In genomic region chr15:79347165-79347844, GRCm38 (mm10) we compare ENCODE assay signal across 8 mouse cellular contexts. TPM values are rescaled to one million over a fixed set of nuclear protein-coding genes. Genes with fewer than 3 reads are reported as not detected.
DNase-seq lines count a peak whose midpoint lies in the region; ATAC-seq and TF ChIP-seq lines count a peak whose summit lies in the region.

No protein-coding gene starts in this region.

- H3K9ac ChIP-seq in embryonic facial prominence, embryonic 14.5 days (ENCODE audit: low read depth, low read length), result peak overlapping the region; percentile 82
- peak overlapping the region; percentile 79 for H3K9ac ChIP-seq in kidney, embryonic 14.5 days (ENCODE audit: low read depth, low read length)
- H3K9ac ChIP-seq in limb, embryonic 15.5 days, result peak overlapping the region; percentile 78
- H3K9ac ChIP-seq in midbrain, postnatal 0 days (replicated peaks; ENCODE audit: low read length, poor library complexity, severe bottlenecking), result peak overlapping the region; percentile 66

- peak overlapping the region; percentile 69 for H3K4me2 ChIP-seq in embryonic facial prominence, embryonic 14.5 days (ENCODE audit: low read depth, low read length)
- H3K4me2 ChIP-seq in kidney, embryonic 14.5 days (replicated peaks; ENCODE audit: low read depth, low read length), result peak overlapping the region; percentile 85
- H3K4me2 ChIP-seq in limb, embryonic 15.5 days, result peak overlapping the region; percentile 87
- H3K4me2 ChIP-seq in midbrain, postnatal 0 days (ENCODE audit: low read depth, low read length, poor library complexity, severe bottlenecking), result peak overlapping the region; percentile 93

- H3K27ac ChIP-seq in bone marrow, adult 2 months (ENCODE audit: control insufficient read depth, insufficient read depth, low read depth, low read length, poor library complexity), result peak overlapping the region; percentile 46; the same call in 1 of the 2 replicates
- H3K27ac ChIP-seq in embryonic facial prominence, embryonic 14.5 days (replicated peaks; ENCODE audit: low read depth, low read length), result peak overlapping the region; percentile 90
- H3K27ac ChIP-seq in kidney, embryonic 14.5 days (ENCODE audit: low read depth, low read length), result peak overlapping the region; percentile 92
- peak overlapping the region; percentile 98 for H3K27ac ChIP-seq in limb, embryonic 15.5 days
- peak overlapping the region; percentile 55 for H3K27ac ChIP-seq in midbrain, postnatal 0 days (ENCODE audit: low read depth, low read length)

- H3K4me1 ChIP-seq in bone marrow, adult 2 months (ENCODE audit: control insufficient read depth, insufficient read depth, low read length), result peaks cover 6% of the 10 kb centered on the region
- peaks cover 3% of the 10 kb centered on the region; the same call in 1 of the 2 replicates for H3K4me1 ChIP-seq in embryonic facial prominence, embryonic 14.5 days (ENCODE audit: control insufficient read depth, insufficient read depth, low read length)
- peaks cover 14% of the 10 kb centered on the region for H3K4me1 ChIP-seq in kidney, embryonic 14.5 days (ENCODE audit: control insufficient read depth, insufficient read depth, low read length)
- peaks cover 31% of the 10 kb centered on the region for H3K4me1 ChIP-seq in limb, embryonic 15.5 days
- H3K4me1 ChIP-seq in midbrain, postnatal 0 days (ENCODE audit: insufficient read depth, low read length), result no peaks in the 10 kb centered on the region

- no peaks in the 10 kb centered on the region for H3K36me3 ChIP-seq in embryonic facial prominence, embryonic 14.5 days (ENCODE audit: control insufficient read depth, insufficient read depth, low read length)
- no peaks in the 10 kb centered on the region for H3K36me3 ChIP-seq in kidney, embryonic 14.5 days (ENCODE audit: control insufficient read depth, insufficient read depth, low read length)
- no peaks in the 10 kb centered on the region for H3K36me3 ChIP-seq in limb, embryonic 15.5 days
- no peaks in the 10 kb centered on the region for H3K36me3 ChIP-seq in midbrain, postnatal 0 days (ENCODE audit: insufficient read depth, low read length)

- peak; percentile 93 for DNase-seq in A20 (ENCODE audit: low read depth, low spot score)
- peak; percentile 96 for DNase-seq in embryonic facial prominence, embryonic 14.5 days (ENCODE audit: low spot score)
- peak; percentile 88 to 93 for DNase-seq in heart, adult 9 months (ENCODE audit: low spot score in 2 of 2)
- peak; percentile 90 for DNase-seq in midbrain, postnatal 0 days (ENCODE audit: low spot score)
- peak; percentile 55 to 69 for DNase-seq in spleen, postnatal 14 days (ENCODE audit: low spot score in 2 of 2)

- peak overlapping the region; percentile 65 for H3K4me3 ChIP-seq in bone marrow, adult 2 months (replicated peaks; ENCODE audit: control insufficient read depth, low read depth, low read length)
- peak overlapping the region; percentile 59 for H3K4me3 ChIP-seq in embryonic facial prominence, embryonic 14.5 days (ENCODE audit: low read depth, low read length)
- peak overlapping the region; percentile 62 for H3K4me3 ChIP-seq in kidney, embryonic 14.5 days (ENCODE audit: low read length)
- H3K4me3 ChIP-seq in limb, embryonic 15.5 days, result peak overlapping the region; percentile 78
- peak overlapping the region; percentile 69 for H3K4me3 ChIP-seq in midbrain, postnatal 0 days (ENCODE audit: low read depth, low read length)

- peak; percentile 92 for ATAC-seq in embryonic facial prominence, embryonic 14.5 days (ENCODE audit: low read depth)
- ATAC-seq in kidney, embryonic 14.5 days (ENCODE audit: low FRiP score, low TSS enrichment), result peak; percentile 84
- ATAC-seq in limb, embryonic 15.5 days (ENCODE audit: insufficient number of reproducible peaks, low FRiP score, low TSS enrichment, low read depth), result peak; percentile 85
- peak; percentile 91 for ATAC-seq in midbrain, postnatal 0 days (ENCODE audit: low FRiP score)

- no peaks in the 10 kb centered on the region for H3K27me3 ChIP-seq in embryonic facial prominence, embryonic 14.5 days (replicated peaks; ENCODE audit: control insufficient read depth, insufficient read depth, low read length)
- H3K27me3 ChIP-seq in kidney, embryonic 14.5 days (ENCODE audit: control insufficient read depth, insufficient read depth, low read length), result no peaks in the 10 kb centered on the region
- no peaks in the 10 kb centered on the region for H3K27me3 ChIP-seq in limb, embryonic 15.5 days
- 0 out of 2 replicates have a peak, but pooled peaks cover 6% of the 10 kb centered on the region for H3K27me3 ChIP-seq in midbrain, postnatal 0 days (ENCODE audit: insufficient read depth, low read length)

- no peak for TF ChIP-seq POLR2A in bone marrow, adult 2 months (IDR thresholded peaks at IDR 0.05; ENCODE audit: borderline replicate concordance, control insufficient read depth, low read depth, low read length)

- under 1% methylated on average over 61 of the region's 61 CpGs for WGBS in bone marrow, adult 2 months
- under 1% methylated on average over 44 of the region's 61 CpGs for WGBS in embryonic facial prominence, embryonic 14.5 days
- WGBS in kidney, embryonic 14.5 days, result under 1% methylated on average over 58 of the region's 61 CpGs
- under 1% methylated on average over 61 of the region's 61 CpGs for WGBS in limb, embryonic 15.5 days
- WGBS in midbrain, postnatal 0 days, result under 1% methylated on average over 60 of the region's 61 CpGs

- no peak for TF ChIP-seq CTCF in bone marrow, adult 2 months (IDR thresholded peaks at IDR 0.05; ENCODE audit: control insufficient read depth, insufficient read depth, low read length)
- TF ChIP-seq CTCF in midbrain, postnatal 0 days (IDR thresholded peaks at IDR 0.05), result 0 out of 2 replicates have a peak, but pooled peaks have one; percentile 4

- H3K9me3 ChIP-seq in embryonic facial prominence, embryonic 14.5 days (ENCODE audit: control insufficient read depth, low read length), result no peaks in the 10 kb centered on the region
- no peaks in the 10 kb centered on the region for H3K9me3 ChIP-seq in kidney, embryonic 14.5 days (ENCODE audit: control insufficient read depth, low read length)
- H3K9me3 ChIP-seq in limb, embryonic 15.5 days, result no peaks in the 10 kb centered on the region
- H3K9me3 ChIP-seq in midbrain, postnatal 0 days (ENCODE audit: low read length), result no peaks in the 10 kb centered on the region

RNA-seq across cellular contexts. Expression of gene Maff, which starts 0.9 kb away (rescaled TPM):
- polyA plus RNA-seq in bone marrow, adult 2 months (2011; ENCODE audit: insufficient read depth, insufficient read length, low replicate concordance, missing spikeins), result 0.50 and 3.6 TPM in 2 replicates
- polyA plus RNA-seq in embryonic facial prominence, embryonic 14.5 days (2014; fragmentation: Nextera tagmentation; extraction: Ambion mirVana), result 2.6 and 2.8 TPM in 2 replicates
- 3.4 and 3.6 TPM in 2 replicates for polyA plus RNA-seq in kidney, embryonic 14.5 days (2014; fragmentation: Nextera tagmentation; extraction: Ambion mirVana)
- polyA plus RNA-seq in limb, embryonic 15.5 days (2015; fragmentation: Nextera tagmentation; extraction: Ambion mirVana), result 4.2 and 4.7 TPM in 2 replicates
- 4.0 and 5.4 TPM in 2 replicates for total RNA-seq in midbrain, postnatal 0 days (2014; rRNA removed)
- 0.93 and 1.2 TPM in 2 replicates for polyA plus RNA-seq in midbrain, postnatal 0 days (2015; fragmentation: Nextera tagmentation; extraction: Ambion mirVana)

RNA-seq across cellular contexts. Expression of gene Pla2g6, which starts 19.1 kb away (rescaled TPM):
- polyA plus RNA-seq in bone marrow, adult 2 months (2011; ENCODE audit: insufficient read depth, insufficient read length, low replicate concordance, missing spikeins), result 8.3 and 13.0 TPM in 2 replicates
- polyA plus RNA-seq in embryonic facial prominence, embryonic 14.5 days (2014; fragmentation: Nextera tagmentation; extraction: Ambion mirVana), result 13.3 and 14.6 TPM in 2 replicates
- polyA plus RNA-seq in kidney, embryonic 14.5 days (2014; fragmentation: Nextera tagmentation; extraction: Ambion mirVana), result 10.9 and 17.0 TPM in 2 replicates
- polyA plus RNA-seq in limb, embryonic 15.5 days (2015; fragmentation: Nextera tagmentation; extraction: Ambion mirVana), result 12.9 and 14.2 TPM in 2 replicates
- total RNA-seq in midbrain, postnatal 0 days (2014; rRNA removed), result 26.8 and 35.3 TPM in 2 replicates
- polyA plus RNA-seq in midbrain, postnatal 0 days (2015; fragmentation: Nextera tagmentation; extraction: Ambion mirVana), result 14.5 and 17.6 TPM in 2 replicates

RNA-seq across cellular contexts. Expression of gene Tmem184b, which starts 56.1 kb away (rescaled TPM):
- polyA plus RNA-seq in bone marrow, adult 2 months (2011; ENCODE audit: insufficient read depth, insufficient read length, low replicate concordance, missing spikeins), result 4.9 and 19.1 TPM in 2 replicates
- 73.0 and 77.6 TPM in 2 replicates for polyA plus RNA-seq in embryonic facial prominence, embryonic 14.5 days (2014; fragmentation: Nextera tagmentation; extraction: Ambion mirVana)
- polyA plus RNA-seq in kidney, embryonic 14.5 days (2014; fragmentation: Nextera tagmentation; extraction: Ambion mirVana), result 45.8 and 63.1 TPM in 2 replicates
- polyA plus RNA-seq in limb, embryonic 15.5 days (2015; fragmentation: Nextera tagmentation; extraction: Ambion mirVana), result 87.5 and 99.8 TPM in 2 replicates
- 54.9 and 75.7 TPM in 2 replicates for total RNA-seq in midbrain, postnatal 0 days (2014; rRNA removed)
- 30.1 and 33.3 TPM in 2 replicates for polyA plus RNA-seq in midbrain, postnatal 0 days (2015; fragmentation: Nextera tagmentation; extraction: Ambion mirVana)

Comparison
In these comparisons a context has a peak if more than half of its experiments do, and no peak if none do; other contexts are left out.
1. Peak in every context shown above with its lines: DNase-seq, ATAC-seq, H3K4me3 ChIP-seq and H3K27ac ChIP-seq.
2. H3K27ac ChIP-seq: peak in every context shown above with its lines; median percentile 98 in limb, embryonic 15.5 days; 92 in kidney, embryonic 14.5 days; 90 in embryonic facial prominence, embryonic 14.5 days; 55 in midbrain, postnatal 0 days; 46 in bone marrow, adult 2 months.